Mouse (Mus musculus): ENCODE data around the gene AU015836.
"Not testable (repeated sequence)": the region's sequence is repeated elsewhere in the genome, so short reads cannot be mapped to it uniquely, and the experiment has no call there.

DNA sequence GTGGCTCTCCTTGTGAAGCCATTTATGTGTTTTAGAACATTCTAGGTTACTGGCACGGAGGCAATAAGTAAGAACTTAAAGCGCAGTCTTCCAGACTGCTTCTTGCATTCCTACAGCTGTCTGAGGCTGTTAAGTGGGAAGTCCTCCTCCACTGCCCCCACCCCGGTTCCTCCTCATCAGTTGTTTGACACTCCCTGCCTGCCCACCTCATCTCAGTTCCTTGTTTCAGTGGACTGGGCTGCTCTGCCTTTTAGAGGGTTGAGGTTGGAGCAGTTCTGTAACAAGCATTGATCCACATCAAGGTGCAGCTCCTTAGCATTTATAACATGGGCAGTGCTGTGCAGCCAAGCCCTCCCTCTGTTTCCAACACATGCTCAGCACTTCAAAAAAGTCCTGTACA lies 16.6 kb downstream of the AU015836 start:
- not testable (repeated sequence) for TF ChIP-seq CTCF, EP300 (IDR thresholded peaks at IDR 0.05)
